Mouse (Mus musculus) adrenal gland, adult 8-10 months (tissue): ENCODE measurements around the gene Mea1. TPM values are rescaled to one million over a fixed set of nuclear protein-coding genes. Genes with fewer than 3 reads are reported as not detected.
A peak's percentile ranks its signal among the peaks of the same experiment; 100 is the strongest.

Source experiments
- DNase-seq: peaks from one replicate; pipeline ENCODE4 v3.0.0; 2022
- total RNA-seq, 4 experiments: library from RNA; stranded (reverse); gene quantifications; 2 replicates each; pipeline ENCODE4 v1.2.4; 2022

The Mea1 gene
- 100 to 1,000 TPM in 1 of 4 experiments, 10 to 100 TPM in 3; 91.9 to 104 (median 95.0) TPM for total RNA-seq

GRCm38 (mm10) chr17:46678416-46678815, at the start of gene Mea1:
Gene Mea1 (plus strand): TSS chr17:46678793.
- DNase-seq: no peak

- DNase-seq: no peak
Observed at GRCm38 (mm10) chr17:46629685-46630441, 48.7 kb upstream of the Mea1 start.

GRCm38 (mm10) chr17:46636831-46637523, 41.6 kb upstream of the Mea1 start:
- DNase-seq: no peak

GRCm38 (mm10) chr17:46639929-46640328, 38.7 kb upstream of the Mea1 start:
- DNase-seq: no peak

- DNase-seq: no peak
Observed at GRCm38 (mm10) chr17:46642060-46642459, 36.5 kb upstream of the Mea1 start.

- no peak for DNase-seq
Observed at GRCm38 (mm10) chr17:46644152-46644805, 34.3 kb upstream of the Mea1 start.

GRCm38 (mm10) chr17:46644916-46645475, 33.6 kb upstream of the Mea1 start:
- peak; percentile 69 for DNase-seq

- DNase-seq: peak; percentile 97
Observed at GRCm38 (mm10) chr17:46645561-46646321, 32.9 kb upstream of the Mea1 start, which contains the start of the genes Klc4 and Mrpl2. Gene Klc4 (minus strand): TSS chr17:46646022. Gene Mrpl2 (plus strand): TSS chr17:46646229.

- no peak for DNase-seq
Observed at GRCm38 (mm10) chr17:46646322-46646662, 32.3 kb upstream of the Mea1 start.

- DNase-seq: no peak
Observed at GRCm38 (mm10) chr17:46647279-46647678, 31.3 kb upstream of the Mea1 start.

- DNase-seq: no peak
Observed at GRCm38 (mm10) chr17:46648436-46648835, 30.2 kb upstream of the Mea1 start.

GRCm38 (mm10) chr17:46649811-46650210, 28.8 kb upstream of the Mea1 start:
- no peak for DNase-seq

GRCm38 (mm10) chr17:46650232-46651031, 28.2 kb upstream of the Mea1 start, which contains the start of gene Cul7:
Gene Cul7 (plus strand): TSS chr17:46650337.
- DNase-seq: peak; percentile 90

- DNase-seq: no peak
Observed at GRCm38 (mm10) chr17:46651292-46651691, 27.3 kb upstream of the Mea1 start.

GRCm38 (mm10) chr17:46651755-46652547, 26.6 kb upstream of the Mea1 start:
- no peak for DNase-seq

- no peak for DNase-seq
Observed at GRCm38 (mm10) chr17:46656054-46656453, 22.5 kb upstream of the Mea1 start.

- no peak for DNase-seq
Observed at GRCm38 (mm10) chr17:46661351-46661750, 17.2 kb upstream of the Mea1 start.

- DNase-seq: no peak
Observed at GRCm38 (mm10) chr17:46661981-46662380, 16.6 kb upstream of the Mea1 start.

GRCm38 (mm10) chr17:46662730-46663129, 15.9 kb upstream of the Mea1 start:
- DNase-seq: no peak

- DNase-seq: no peak
Observed at GRCm38 (mm10) chr17:46667712-46668111, 10.9 kb upstream of the Mea1 start.
